In genomic region chr9:50738914-50739870, GRCm38 (mm10) we compare ENCODE assay signal across 8 mouse cellular contexts. TPM values are rescaled to one million over a fixed set of nuclear protein-coding genes. Genes with fewer than 3 reads are reported as not detected.
A peak's percentile ranks its signal among the peaks of the same experiment; 100 is the strongest.
DNase-seq lines count a peak whose midpoint lies in the region; ATAC-seq lines count a peak whose summit lies in the region.

Gene Dixdc1 (minus strand): TSS chr9:50739517.

- H3K36me3 ChIP-seq in intestine, embryonic 16.5 days (ENCODE audit: control insufficient read depth, insufficient read depth, low read length): no peaks in the 10 kb centered on the region
- H3K36me3 ChIP-seq in midbrain, embryonic 10.5 days: no peaks in the 10 kb centered on the region

- peak within 1 kb of the TSS; percentile 45; the same call in 1 of the 2 replicates for H3K27ac ChIP-seq in intestine, embryonic 16.5 days (ENCODE audit: low read length)
- H3K27ac ChIP-seq in midbrain, embryonic 10.5 days (replicated peaks): peak within 1 kb of the TSS; percentile 33; the same call in 1 of the 2 replicates

- ATAC-seq in intestine, embryonic 16.5 days: peak; percentile 99

- intact Hi-C loops in gastrocnemius, postnatal 36 days (cut with DNase I): loop anchor here (10.0 kb wide), 1 partner anchor 294 kb away; no protein-coding TSS in a partner anchor
- intact Hi-C loops in left cerebral cortex, postnatal 25 days (cut with DNase I): loop anchor here (1.0 kb wide), 1 partner anchor 29 kb away; the partner anchor contains the start of gene Fdxacb1

- no peaks in the 10 kb centered on the region for H3K27me3 ChIP-seq in intestine, embryonic 16.5 days (replicated peaks; ENCODE audit: control insufficient read depth, insufficient read depth, low read length)
- peaks cover 14% of the 10 kb centered on the region for H3K27me3 ChIP-seq in midbrain, embryonic 10.5 days (ENCODE audit: low read depth, poor library complexity, severe bottlenecking)

- peak within 1 kb of the TSS; percentile 38 for H3K4me3 ChIP-seq in intestine, embryonic 16.5 days (ENCODE audit: low read length)
- H3K4me3 ChIP-seq in midbrain, embryonic 10.5 days: peak within 1 kb of the TSS; percentile 53

- DNase-seq in adrenal gland, adult 8-10 months: peak; percentile 94
- peak; percentile 87 for DNase-seq in embryo, embryonic 11.5 days (ENCODE audit: low read depth, low spot score)
- peak; percentile 91 to 96 for DNase-seq in gastrocnemius, postnatal 36 days
- DNase-seq in left cerebral cortex, postnatal 25 days (ENCODE audit: low spot score in 2 of 2): peak; percentile 87 to 90
- DNase-seq in midbrain, embryonic 10.5 days (ENCODE audit: low spot score): peak; percentile 93
- peak; percentile 82 for DNase-seq in right cerebral cortex, postnatal 4 days
- DNase-seq in yolk sac, embryonic 10.5 days (ENCODE audit: low spot score): peak; percentile 98

- H3K9ac ChIP-seq in intestine, embryonic 16.5 days (ENCODE audit: low read depth, low read length): no peak within 1 kb of the TSS

- peaks cover 5% of the 10 kb centered on the region; the same call in 1 of the 2 replicates for H3K4me1 ChIP-seq in intestine, embryonic 16.5 days (ENCODE audit: control insufficient read depth, insufficient read depth, low read length)
- peaks cover 15% of the 10 kb centered on the region for H3K4me1 ChIP-seq in midbrain, embryonic 10.5 days

- peak within 1 kb of the TSS; percentile 53 for H3K4me2 ChIP-seq in intestine, embryonic 16.5 days (ENCODE audit: low read depth, low read length)

- WGBS in intestine, embryonic 16.5 days: 12% methylated on average over 36 of the region's 36 CpGs
- WGBS in midbrain, embryonic 10.5 days: 15% methylated on average over 36 of the region's 36 CpGs

- no peaks in the 10 kb centered on the region for H3K9me3 ChIP-seq in intestine, embryonic 16.5 days (ENCODE audit: control insufficient read depth, low read length)
- no peaks in the 10 kb centered on the region for H3K9me3 ChIP-seq in midbrain, embryonic 10.5 days (replicated peaks)

RNA-seq across cellular contexts. Expression of gene Dixdc1, which starts in this region (rescaled TPM):
- total RNA-seq in adrenal gland, adult 8-10 months (2022): 10 to 100 TPM in 3 of 4 experiments, 1 to 10 TPM in 1; 9.5 to 13.6 (median 11.7) TPM
- 1 to 10 TPM; 1.4 to 3.5 TPM for total RNA-seq in gastrocnemius, postnatal 36 days (2021)
- polyA plus RNA-seq in intestine, embryonic 16.5 days (2015; fragmentation: Nextera tagmentation; extraction: Ambion mirVana): 4.8 TPM in 2 replicates
- 10 to 100 TPM; 75.4 to 80.8 TPM for total RNA-seq in left cerebral cortex, postnatal 25 days (2021)
- 20.6 and 21.8 TPM in 2 replicates for polyA plus RNA-seq in midbrain, embryonic 10.5 days (2016; fragmentation: Nextera tagmentation; extraction: Ambion mirVana)

Comparison
In these comparisons a context has a peak if more than half of its experiments do, and no peak if none do; other contexts are left out.
1. Peak in every context shown above with its lines: DNase-seq, ATAC-seq, H3K4me3 ChIP-seq and H3K27ac ChIP-seq.
2. RNA of gene Dixdc1 (total RNA-seq): 75.4 to 80.8 TPM in left cerebral cortex, postnatal 25 days; 9.5 to 13.6 TPM in adrenal gland, adult 8-10 months and 1.4 to 3.5 TPM in gastrocnemius, postnatal 36 days; every median in the first group is over 4 times any median in the second.